ENCODE assay signal across 9 mouse cellular contexts in the genomic region with DNA sequence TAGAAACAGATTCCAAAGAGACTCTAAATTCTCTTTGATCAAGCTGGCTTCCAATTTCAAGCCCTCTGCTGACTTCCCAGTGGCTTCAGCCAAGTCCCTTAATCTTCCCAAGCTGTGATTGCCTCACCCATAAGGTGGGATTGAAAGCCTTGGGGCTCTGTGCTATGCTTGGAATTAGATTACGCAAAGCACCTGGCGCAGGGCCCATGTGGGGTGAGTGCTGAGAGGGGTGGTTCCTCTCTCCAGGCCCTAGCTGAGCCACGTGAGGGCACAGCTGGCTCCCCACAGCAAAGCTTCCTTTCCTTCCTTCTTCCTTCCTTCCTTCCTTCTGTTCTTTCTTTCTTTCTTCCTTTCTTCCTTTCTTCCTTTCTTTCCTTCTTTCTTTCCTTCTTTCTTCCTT. TPM values are rescaled to one million over a fixed set of nuclear protein-coding genes. Genes with fewer than 3 reads are reported as not detected.
A peak's percentile ranks its signal among the peaks of the same experiment; 100 is the strongest.
DNase-seq lines count a peak whose midpoint lies in the region; ATAC-seq and TF ChIP-seq lines count a peak whose summit lies in the region.
"Had no signal": no experiment of that assay in that cellular context is flagged by ENCODE, and none has a peak within 500 bp of the region (broad histone marks: within the 10 kb centered on the region; RNA-seq: fewer than 3 reads in every experiment).

No protein-coding gene starts in this region.

- H3K27me3 ChIP-seq in forebrain, embryonic 11.5 days (ENCODE audit: control insufficient read depth, insufficient read depth, low read length): no peaks in the 10 kb centered on the region
- H3K27me3 ChIP-seq: neural tube, embryonic 13.5 days had no signal

- no peaks in the 10 kb centered on the region for H3K4me1 ChIP-seq in forebrain, embryonic 11.5 days (replicated peaks; ENCODE audit: control insufficient read depth, insufficient read depth, low read length)
- H3K4me1 ChIP-seq: neural tube, embryonic 13.5 days had no signal

- H3K9me3 ChIP-seq in forebrain, embryonic 11.5 days (ENCODE audit: control insufficient read depth, low read length): no peaks in the 10 kb centered on the region
- H3K9me3 ChIP-seq: neural tube, embryonic 13.5 days had no signal

- peak; percentile 52 for DNase-seq in adipocyte (ENCODE audit: low spot score)
- DNase-seq in brain, embryonic 14.5 days (ENCODE audit: low read depth): peak; percentile 16
- peak; percentile 94 for DNase-seq in heart, postnatal 4 days
- peak; percentile 61 for DNase-seq in ovary, postnatal 14 days (ENCODE audit: low spot score)
- DNase-seq in layer of hippocampus, postnatal 25 days (ENCODE audit: extremely low spot score in 1 of 2, low spot score in 1 of 2): no peak
- no peak for DNase-seq in forebrain, embryonic 11.5 days (ENCODE audit: low spot score)
- no peak for DNase-seq in left cerebral cortex, adult 9 months (ENCODE audit: low spot score in 2 of 2)

- no peaks in the 10 kb centered on the region for H3K36me3 ChIP-seq in forebrain, embryonic 11.5 days (ENCODE audit: control insufficient read depth, insufficient read depth, low read length)
- H3K36me3 ChIP-seq: neural tube, embryonic 13.5 days had no signal

- no peak for ATAC-seq in forebrain, embryonic 11.5 days (replicated peaks; ENCODE audit: low FRiP score)
- ATAC-seq: intestine, postnatal 0 days had no signal

- no peak for TF ChIP-seq POLR2A in brain, embryonic 14.5 days (IDR thresholded peaks at IDR 0.05; ENCODE audit: borderline replicate concordance, extremely low read depth, insufficient read depth, insufficient read length, poor library complexity, severe bottlenecking)

- H3K4me2 ChIP-seq in forebrain, embryonic 11.5 days (ENCODE audit: low read depth, low read length, severe bottlenecking): no peak overlapping the region
- H3K4me2 ChIP-seq: neural tube, embryonic 13.5 days had no signal

- H3K4me3 ChIP-seq in forebrain, embryonic 11.5 days (ENCODE audit: low read depth, low read length): no peak overlapping the region
- H3K4me3 ChIP-seq: neural tube, embryonic 13.5 days had no signal

- H3K27ac ChIP-seq in forebrain, embryonic 11.5 days (ENCODE audit: low read depth, low read length): no peak overlapping the region
- H3K27ac ChIP-seq: neural tube, embryonic 13.5 days had no signal

- no peak overlapping the region for H3K9ac ChIP-seq in forebrain, embryonic 11.5 days (ENCODE audit: low read length)
- H3K9ac ChIP-seq: neural tube, embryonic 13.5 days had no signal

- TF ChIP-seq CTCF in brain, embryonic 14.5 days (IDR thresholded peaks at IDR 0.05; ENCODE audit: borderline replicate concordance, extremely low read depth, insufficient read depth, insufficient read length): no peak

- WGBS in forebrain, embryonic 11.5 days: 63% methylated on average over 3 of the region's 3 CpGs

RNA-seq across cellular contexts. Expression of a gene that starts 54.4 kb away (rescaled TPM):
- 194 and 228 TPM in 2 replicates for polyA plus RNA-seq in brain, embryonic 14.5 days (2012; rRNA removed)
- total RNA-seq in heart, postnatal 4 days (2021): 10 to 100 TPM; 85.1 to 94.5 TPM
- 100 to 1,000 TPM in 1 of 2 experiments, 10 to 100 TPM in 1; 88.3 to 105 TPM for total RNA-seq in layer of hippocampus, postnatal 25 days (2021)
- polyA plus RNA-seq in forebrain, embryonic 11.5 days (2014; fragmentation: Nextera tagmentation; extraction: Ambion mirVana): 141 and 157 TPM in 2 replicates

Comparison
In these comparisons a context has a peak if more than half of its experiments do, and no peak if none do; other contexts are left out.
1. DNase-seq: peak in adipocyte (single experiment), brain, embryonic 14.5 days (single experiment), heart, postnatal 4 days (single experiment) and ovary, postnatal 14 days (single experiment); none in layer of hippocampus, postnatal 25 days (0 of 2), forebrain, embryonic 11.5 days (single experiment) and left cerebral cortex, adult 9 months (0 of 2).